Mouse (Mus musculus) neural tube, embryonic 13.5 days (tissue): ENCODE results near the gene Adgrf4. TPM values are rescaled to one million over a fixed set of nuclear protein-coding genes. Genes with fewer than 3 reads are reported as not detected.
A peak's percentile ranks its signal among the peaks of the same experiment; 100 is the strongest.

Source experiments
- ATAC-seq: fragments of 200-750 bp; cut with Nextera tagmentation; 2 replicates; pipeline ENCODE4 v1.8.0; 2017; ENCODE audit warnings: low read depth, mild to moderate bottlenecking, moderate TSS enrichment, moderate library complexity
- H3K27ac ChIP-seq: fragments of 300-500 bp; sonication (generic); replicated peaks from 2 replicates; pipeline ENCODE4 v1.5.1; 2015; ENCODE audit warnings: moderate library complexity, mild to moderate bottlenecking, inconsistent platforms
- H3K27me3 ChIP-seq: fragments of 300-500 bp; sonication (generic); 2 replicates; pipeline ENCODE4 v1.6.1; 2015; ENCODE audit warnings: mild to moderate bottlenecking, inconsistent platforms
- H3K36me3 ChIP-seq: fragments of 300-500 bp; sonication (generic); 2 replicates; pipeline ENCODE4 v1.6.1; 2015; ENCODE audit warnings: mild to moderate bottlenecking, inconsistent platforms
- H3K4me1 ChIP-seq: fragments of 300-500 bp; sonication (generic); replicated peaks from 2 replicates; pipeline ENCODE4 v1.6.1; 2015; ENCODE audit warnings: inconsistent platforms
- H3K4me2 ChIP-seq: fragments of 300-500 bp; sonication (generic); 2 replicates; pipeline ENCODE4 v1.6.1; 2015; ENCODE audit warnings: inconsistent platforms, mild to moderate bottlenecking, moderate library complexity
- H3K4me3 ChIP-seq: fragments of 300-500 bp; sonication (generic); 2 replicates; pipeline ENCODE4 v1.5.1; 2015; ENCODE audit warnings: mild to moderate bottlenecking, inconsistent platforms
- H3K9ac ChIP-seq: fragments of 300-500 bp; sonication (generic); 2 replicates; pipeline ENCODE4 v1.6.1; 2015; ENCODE audit warnings: moderate library complexity, mild to moderate bottlenecking, inconsistent platforms
- H3K9me3 ChIP-seq: fragments of 300-500 bp; sonication (generic); 2 replicates; pipeline ENCODE4 v1.6.1; 2016; ENCODE audit warnings: inconsistent platforms
- WGBS: fragments of 180-500 bp; shearing (Covaris S2); methylation state at CpG from one replicate; pipeline ENCODE4 v1.1.7; 2015; 5-methylcytosine and 5-hydroxymethylcytosine counted together
- polyA plus RNA-seq: library from polyadenylated mRNA; unstranded; fragments of >200 nt; fragmentation: Nextera tagmentation; extraction: Ambion mirVana; gene quantifications from 2 replicates; pipeline ENCODE4 v1.2.1, GENCODE M21; 2015

Adgrf4 gene
- polyA plus RNA-seq, 1 experiment from 2014 or later: not detected

- no peak overlapping the region for H3K27ac ChIP-seq
- 32% methylated on average over 6 of the region's 6 CpGs for WGBS
- H3K4me1 ChIP-seq: peaks cover 4% of the 10 kb centered on the region
- H3K9me3 ChIP-seq: no peaks in the 10 kb centered on the region
- no peak overlapping the region for H3K4me2 ChIP-seq
- H3K27me3 ChIP-seq: no peaks in the 10 kb centered on the region
- peak; percentile 52; the same call in 1 of the 2 replicates for ATAC-seq
- no peaks in the 10 kb centered on the region for H3K36me3 ChIP-seq
- no peak overlapping the region for H3K9ac ChIP-seq
- H3K4me3 ChIP-seq: no peak overlapping the region
These were observed 78.9 kb downstream of the Adgrf4 start for GRCm38 (mm10) chr17:42613043-42613737.

DNA sequence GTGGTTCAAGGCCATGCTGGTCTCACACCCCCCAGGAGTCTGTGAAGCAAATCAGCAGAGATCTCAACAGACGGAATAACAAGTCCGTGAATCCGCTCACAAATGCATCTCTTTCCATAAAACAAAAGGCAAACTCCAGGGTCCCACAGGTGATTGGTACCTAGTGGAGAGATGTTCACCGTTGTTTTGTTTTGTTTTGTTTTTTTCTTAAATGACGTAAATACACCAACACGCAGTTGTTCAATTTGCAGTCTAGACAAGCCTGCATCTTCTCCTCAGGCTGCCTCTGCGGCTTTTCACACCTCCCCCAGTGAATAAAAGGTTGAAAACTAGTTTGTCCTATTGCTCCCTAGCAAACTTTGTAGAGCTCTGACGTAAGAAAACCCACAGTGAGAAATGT is 80.8 kb downstream of the Adgrf4 start, which contains the start of gene Opn5:
Opn5 (minus strand) TSS at position 101 of the 400 bp plus-strand sequence.
- Histone ChIP-seq H3K9me3 (no peaks in the 10 kb centered on the region), H3K4me3 (no peak within 1 kb of the TSS), H3K4me2 (no peak within 1 kb of the TSS), H3K36me3 (no peaks in the 10 kb centered on the region), H3K27ac (no peak within 1 kb of the TSS), H3K27me3 (no peaks in the 10 kb centered on the region), H3K9ac (no peak within 1 kb of the TSS), H3K4me1 (peaks cover 9% of the 10 kb centered on the region)
- ATAC-seq: no peak
- 82% methylated on average over 8 of the region's 8 CpGs for WGBS

DNA sequence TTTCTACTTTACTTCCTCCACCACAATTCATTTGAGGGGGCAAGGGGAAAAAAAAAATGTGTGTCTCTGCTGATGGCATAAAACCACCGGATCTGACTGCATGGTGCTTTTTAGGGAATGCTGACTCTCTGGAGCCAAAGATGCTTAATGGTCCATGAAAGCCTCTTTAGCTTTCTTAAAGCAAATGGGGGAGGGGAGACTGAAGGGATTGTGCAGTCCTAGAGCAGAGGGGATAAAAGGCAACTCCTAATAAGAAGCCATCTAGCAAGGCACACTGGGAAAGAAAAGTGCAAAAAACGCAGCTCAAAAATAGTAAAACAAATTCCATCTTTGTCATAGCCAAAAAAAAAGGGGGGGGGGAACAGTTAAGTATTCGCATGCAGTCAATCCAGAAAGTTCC is 83.8 kb downstream of the Adgrf4 start:
- Histone ChIP-seq H3K4me2 (no peak overlapping the region), H3K27ac (no peak overlapping the region), H3K9me3 (no peaks in the 10 kb centered on the region), H3K4me3 (no peak overlapping the region), H3K9ac (no peak overlapping the region), H3K27me3 (no peaks in the 10 kb centered on the region), H3K4me1 (peaks cover 9% of the 10 kb centered on the region), H3K36me3 (no peaks in the 10 kb centered on the region)
- ATAC-seq: 0 out of 2 replicates have a peak, but pooled peaks have one; percentile 48
- WGBS: 23% methylated on average over 3 of the region's 3 CpGs

Other genes starting within 250 kb of the Adgrf4 start
- 0.20 TPM in 1 of 2 replicates, not detected in the other for gene Opn5, start 80.9 kb downstream of the Adgrf4 start, polyA plus RNA-seq
- gene Adgrf2, start 49.9 kb upstream of the Adgrf4 start, polyA plus RNA-seq: 0.08 TPM in 1 of 2 replicates, not detected in the other
- gene Cd2ap, start 184.4 kb upstream of the Adgrf4 start, polyA plus RNA-seq: 8.5 and 8.6 TPM in 2 replicates